Mouse (Mus musculus) myocyte (in vitro differentiated cells): ENCODE data around the gene Vmn1r13. TPM values are rescaled to one million over a fixed set of nuclear protein-coding genes. Genes with fewer than 3 reads are reported as not detected.
"Not testable (repeated sequence)": the region's sequence is repeated elsewhere in the genome, so short reads cannot be mapped to it uniquely, and the experiment has no call there.

Experiments used
- H3K27me3 ChIP-seq: one replicate; pipeline ENCODE4 v1.6.1; 2011; ENCODE audit not compliant: control insufficient read depth, insufficient read depth, insufficient read length
- H3K36me3 ChIP-seq: one replicate; pipeline ENCODE4 v1.6.1; 2011; ENCODE audit not compliant: control insufficient read depth, insufficient read depth
- H3K4me2 ChIP-seq: one replicate; pipeline ENCODE4 v1.6.1; 2011; ENCODE audit warnings: low read depth, control low read depth
- H3K4me3 ChIP-seq: one replicate; pipeline ENCODE4 v1.5.1; 2011; ENCODE audit warnings: mild to moderate bottlenecking, control low read depth, moderate library complexity
- H3K79me2 ChIP-seq: one replicate; pipeline ENCODE4 v1.6.1; 2011; ENCODE audit not compliant: control insufficient read depth, insufficient read depth
- H3ac ChIP-seq: one replicate; pipeline ENCODE4 v1.6.1; 2011; ENCODE audit not compliant: control insufficient read depth, insufficient read length
- CEBPB ChIP-seq: IDR thresholded peaks from 2 replicates; pipeline ENCODE4 v1.6.1; 2011; ENCODE audit warnings: mild to moderate bottlenecking, moderate library complexity; ENCODE audit not compliant: poor library complexity, insufficient read depth, severe bottlenecking
- E2F4 ChIP-seq: IDR thresholded peaks from one replicate; pipeline ENCODE4 v1.6.1; 2011; ENCODE audit warnings: mild to moderate bottlenecking, control low read depth, moderate library complexity; ENCODE audit not compliant: insufficient read depth
- MAX ChIP-seq: IDR thresholded peaks from one replicate; pipeline ENCODE4 v1.6.1; 2011; ENCODE audit warnings: low read depth, mild to moderate bottlenecking, control low read depth
- MYOD1 ChIP-seq, 3 experiments: IDR thresholded peaks; one replicate each; pipeline ENCODE4 v1.6.1; 2011; ENCODE audit warnings: control low read depth in 2 of 3, low read depth in 2 of 3, mild to moderate bottlenecking in 2 of 3, moderate library complexity in 1 of 3; ENCODE audit not compliant: insufficient read length in 2 of 3, control insufficient read depth in 1 of 3
- MYOG ChIP-seq, 3 experiments: IDR thresholded peaks; one replicate each; pipeline ENCODE4 v1.6.1; 2011; ENCODE audit warnings: control low read depth in 2 of 3, low read depth in 2 of 3, mild to moderate bottlenecking in 2 of 3; ENCODE audit not compliant: insufficient read length in 2 of 3, control insufficient read depth in 1 of 3, insufficient read depth in 1 of 3
- POLR2A ChIP-seq: IDR thresholded peaks from one replicate; pipeline ENCODE4 v1.6.1; 2011; ENCODE audit warnings: low read depth, mild to moderate bottlenecking, control low read depth, moderate library complexity; ENCODE audit not compliant: insufficient read length
- POLR2AphosphoS2 ChIP-seq: IDR thresholded peaks from one replicate; pipeline ENCODE4 v1.6.1; 2011; ENCODE audit warnings: low read depth, control low read depth; ENCODE audit not compliant: insufficient read length
- REST ChIP-seq: IDR thresholded peaks from one replicate; pipeline ENCODE4 v1.6.1; 2011; ENCODE audit warnings: mild to moderate bottlenecking, control low read depth, moderate library complexity; ENCODE audit not compliant: insufficient read depth, insufficient read length
- SRF ChIP-seq: IDR thresholded peaks from one replicate; pipeline ENCODE4 v1.6.1; 2011; ENCODE audit warnings: low read depth; ENCODE audit not compliant: control insufficient read depth, insufficient read length
- TCF12 ChIP-seq: IDR thresholded peaks from one replicate; pipeline ENCODE4 v1.6.1; 2011; ENCODE audit warnings: mild to moderate bottlenecking, control low read depth; ENCODE audit not compliant: poor library complexity, insufficient read depth, severe bottlenecking
- TCF3 ChIP-seq: IDR thresholded peaks from one replicate; pipeline ENCODE4 v1.6.1; 2011; ENCODE audit warnings: low read depth, control low read depth; ENCODE audit not compliant: insufficient read length
- USF1 ChIP-seq: IDR thresholded peaks from one replicate; pipeline ENCODE4 v1.6.1; 2011; ENCODE audit warnings: low read depth, mild to moderate bottlenecking, control low read depth, moderate library complexity
- polyA plus RNA-seq: library from polyadenylated mRNA; unstranded; fragments of >200 nt; fragmentation: generic; extraction: Trizol; gene quantifications from one replicate; pipeline ENCODE4 v1.2.1, GENCODE M21; 2012; ENCODE audit warnings: missing spikeins

Gene Vmn1r13
- polyA plus RNA-seq = not detected

DNA sequence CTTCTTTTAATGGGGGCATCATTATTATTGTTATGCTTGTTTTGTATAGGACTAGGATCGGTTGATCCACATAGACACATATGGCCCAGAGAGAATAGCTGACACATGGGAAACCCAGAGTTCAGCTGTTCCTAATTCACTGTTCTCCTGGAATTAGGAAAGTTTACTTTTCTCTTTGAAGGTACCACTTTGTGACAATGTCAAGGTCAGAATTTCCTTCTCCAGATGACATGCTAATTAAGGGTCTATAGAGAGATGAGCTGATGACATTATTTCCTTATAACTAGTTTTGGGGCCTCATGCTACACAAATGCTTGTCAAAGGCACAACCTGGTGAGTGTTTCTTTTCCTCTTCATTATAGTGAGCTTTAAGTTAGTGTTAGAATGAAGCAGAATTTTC is at the start of gene Vmn1r13:
TSS of gene Vmn1r13 (plus strand) at position 301 of the 400 bp plus-strand sequence.
- H3K36me3 ChIP-seq, H3K4me3 ChIP-seq, H3ac ChIP-seq, H3K4me2 ChIP-seq, H3K27me3 ChIP-seq, H3K79me2 ChIP-seq: not testable (repeated sequence)

DNA sequence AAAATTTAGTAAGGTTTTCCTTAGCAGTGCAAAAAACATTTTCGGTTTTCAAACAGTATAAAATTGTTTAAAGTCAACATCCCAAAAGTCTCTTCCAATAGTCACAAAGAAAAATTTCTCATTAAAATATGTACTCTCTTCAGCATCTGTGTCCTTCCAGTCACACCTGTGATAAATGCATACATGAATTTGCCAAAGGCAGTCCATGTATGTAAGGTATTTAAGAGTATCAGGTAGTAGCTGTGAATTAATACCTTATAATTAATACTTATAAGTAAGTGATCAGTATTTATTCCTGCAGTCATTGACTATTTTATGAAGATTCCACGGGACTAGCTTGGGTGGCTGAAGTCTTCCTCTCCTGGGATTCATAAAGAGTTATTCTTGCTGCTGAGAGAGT is 46.5 kb upstream of the Vmn1r13 start, which contains the start of gene Vmn1r12:
TSS of gene Vmn1r12 (plus strand) at position 301 of the 400 bp plus-strand sequence.
- no peak within 1 kb of the TSS for H3ac ChIP-seq
- TF ChIP-seq CEBPB (no peak), SRF (no peak), MYOG (IDR thresholded peaks at IDR 0.05; ENCODE audit: control insufficient read depth in 1 of 3, insufficient read depth in 1 of 3, insufficient read length in 2 of 3, low read depth in 2 of 3) (no peak), POLR2AphosphoS2 (no peak), MAX (no peak), MYOD1 (IDR thresholded peaks at IDR 0.05; ENCODE audit: control insufficient read depth in 1 of 3, insufficient read length in 2 of 3, low read depth in 2 of 3) (no peak), REST (no peak), E2F4 (no peak)
- H3K4me3 ChIP-seq = no peak within 1 kb of the TSS
- no peaks in the 10 kb centered on the region for H3K36me3 ChIP-seq
- H3K27me3 ChIP-seq = no peaks in the 10 kb centered on the region
- no peaks in the 10 kb centered on the region for H3K79me2 ChIP-seq
- H3K4me2 ChIP-seq = no peak within 1 kb of the TSS

DNA sequence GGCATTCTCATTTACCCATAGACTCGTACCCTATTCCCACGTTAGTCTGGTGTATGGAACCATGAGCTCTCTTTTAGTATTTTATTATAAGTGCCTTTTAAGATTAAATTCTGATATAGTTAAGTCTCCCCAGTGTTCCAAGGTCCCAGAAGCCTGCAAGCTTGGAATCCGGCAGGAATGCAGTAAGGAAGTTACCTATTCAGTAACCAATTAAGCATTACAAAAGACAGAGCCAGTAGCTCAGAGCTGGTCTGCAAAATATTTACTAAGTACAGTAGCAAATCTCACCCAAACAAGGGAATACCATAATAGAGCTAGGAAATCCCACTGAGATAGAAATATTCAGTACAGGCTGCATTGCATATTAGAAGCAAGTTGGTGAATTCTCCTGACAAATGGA is 13.1 kb upstream of the Vmn1r13 start:
- H3K36me3 ChIP-seq, H3K4me2 ChIP-seq, H3ac ChIP-seq, H3K4me3 ChIP-seq, H3K79me2 ChIP-seq, H3K27me3 ChIP-seq: not testable (repeated sequence)

DNA sequence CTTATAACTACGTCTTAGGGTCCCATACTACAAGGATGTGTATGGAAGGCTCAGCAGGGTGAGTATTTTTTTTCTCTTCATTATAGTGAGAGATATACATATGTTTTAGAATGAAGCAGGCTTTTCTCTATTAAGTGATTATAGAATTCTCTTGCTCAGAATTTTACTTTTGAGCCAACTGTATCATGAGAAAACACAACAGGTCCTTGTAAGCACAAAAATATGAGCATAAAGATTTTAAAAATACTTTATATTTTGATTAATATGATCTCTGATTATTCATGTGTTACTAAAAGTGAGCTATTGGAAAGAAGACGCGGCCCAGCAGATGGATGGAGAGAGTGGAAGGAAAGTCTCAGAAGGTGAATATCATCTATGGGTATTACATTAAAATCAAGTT is 28.3 kb downstream of the Vmn1r13 start, which contains the start of gene Vmn1r14:
TSS of gene Vmn1r14 (plus strand) at position 301 of the 400 bp plus-strand sequence.
- no peak within 1 kb of the TSS for H3ac ChIP-seq
- no peaks in the 10 kb centered on the region for H3K27me3 ChIP-seq
- H3K4me3 ChIP-seq = no peak within 1 kb of the TSS
- H3K36me3 ChIP-seq = no peaks in the 10 kb centered on the region
- no peaks in the 10 kb centered on the region for H3K79me2 ChIP-seq
- TF ChIP-seq REST = no peak
- no peak for TF ChIP-seq POLR2A
- TF ChIP-seq USF1 = no peak
- TF ChIP-seq MYOG (IDR thresholded peaks at IDR 0.05; ENCODE audit: control insufficient read depth in 1 of 3, insufficient read depth in 1 of 3, insufficient read length in 2 of 3, low read depth in 2 of 3) = no peak
- no peak for TF ChIP-seq SRF
- no peak for TF ChIP-seq E2F4
- TF ChIP-seq POLR2AphosphoS2 = no peak
- no peak for TF ChIP-seq TCF3
- no peak for TF ChIP-seq MAX
- no peak for TF ChIP-seq TCF12
- H3K4me2 ChIP-seq = no peak within 1 kb of the TSS

DNA sequence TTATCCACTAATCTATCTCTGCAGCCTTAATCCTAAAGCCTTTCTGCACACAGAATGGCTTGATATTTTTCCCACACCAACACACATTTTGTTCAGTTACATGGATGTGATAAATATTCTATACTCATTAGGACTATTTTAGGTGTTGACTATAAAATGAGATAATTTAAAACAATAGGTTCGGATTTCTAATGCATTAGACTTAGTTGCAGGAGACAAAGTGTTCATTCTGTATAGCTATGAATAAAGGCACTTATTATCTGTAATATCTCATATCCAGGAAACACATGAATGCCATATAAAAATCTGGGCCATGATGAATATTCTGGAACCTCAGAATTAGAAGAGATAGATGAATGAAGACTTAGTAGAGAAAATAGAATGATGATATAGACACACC is 54.6 kb downstream of the Vmn1r13 start, which contains the start of gene Vmn1r15:
TSS of gene Vmn1r15 (plus strand) at position 301 of the 400 bp plus-strand sequence.
- no peaks in the 10 kb centered on the region for H3K36me3 ChIP-seq
- TF ChIP-seq SRF (no peak), MYOG (IDR thresholded peaks at IDR 0.05; ENCODE audit: control insufficient read depth in 1 of 3, insufficient read depth in 1 of 3, insufficient read length in 2 of 3, low read depth in 2 of 3) (no peak), CEBPB (no peak), TCF3 (no peak), USF1 (no peak), REST (no peak), MAX (no peak), POLR2A (no peak), TCF12 (no peak), POLR2AphosphoS2 (no peak), MYOD1 (IDR thresholded peaks at IDR 0.05; ENCODE audit: control insufficient read depth in 1 of 3, insufficient read length in 2 of 3, low read depth in 2 of 3) (no peak), E2F4 (no peak)
- no peaks in the 10 kb centered on the region for H3K27me3 ChIP-seq
- no peak within 1 kb of the TSS for H3K4me3 ChIP-seq
- H3K4me2 ChIP-seq = no peak within 1 kb of the TSS
- no peak within 1 kb of the TSS for H3ac ChIP-seq
- no peaks in the 10 kb centered on the region for H3K79me2 ChIP-seq
